ENCODE assay signal across 13 mouse cellular contexts in the genomic region with DNA sequence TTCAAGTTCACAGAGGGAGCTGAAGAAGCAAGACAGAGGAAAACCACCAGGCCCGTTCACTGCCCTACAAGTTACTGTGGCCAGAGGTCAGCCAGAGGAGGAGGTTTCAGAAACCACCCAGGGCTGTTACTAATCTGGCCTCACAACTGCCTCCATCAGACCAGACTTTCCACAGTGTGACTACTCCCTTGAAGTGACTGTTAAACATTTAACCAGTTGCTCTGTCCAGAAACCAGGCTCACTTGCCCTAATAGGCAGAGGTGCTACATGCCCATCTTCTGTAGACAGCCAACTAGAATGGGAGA. TPM values are rescaled to one million over a fixed set of nuclear protein-coding genes. Genes with fewer than 3 reads are reported as not detected.
DNase-seq lines count a peak whose midpoint lies in the region; ATAC-seq and TF ChIP-seq lines count a peak whose summit lies in the region.
"Had no signal": no experiment of that assay in that cellular context is flagged by ENCODE, and none has a peak within 500 bp of the region (broad histone marks: within the 10 kb centered on the region; RNA-seq: fewer than 3 reads in every experiment).

No protein-coding gene starts in this region.

- H3K9ac ChIP-seq in heart, embryonic 15.5 days: no peak overlapping the region
- no peak overlapping the region for H3K9ac ChIP-seq in kidney, embryonic 15.5 days
- H3K9ac ChIP-seq in stomach, postnatal 0 days (ENCODE audit: low read length): peak overlapping the region; percentile 19; the same call in 1 of the 2 replicates
- no peak overlapping the region for H3K9ac ChIP-seq in neural tube, embryonic 15.5 days (replicated peaks)
- H3K9ac ChIP-seq: embryonic facial prominence, embryonic 13.5 days; liver, embryonic 15.5 days; midbrain, embryonic 12.5 days had no signal

- no peaks in the 10 kb centered on the region for H3K36me3 ChIP-seq in heart, embryonic 15.5 days
- peaks cover 14% of the 10 kb centered on the region; the same call in 1 of the 2 replicates for H3K36me3 ChIP-seq in kidney, embryonic 15.5 days
- no peaks in the 10 kb centered on the region; the same call in 1 of the 2 replicates for H3K36me3 ChIP-seq in stomach, postnatal 0 days (ENCODE audit: control insufficient read depth, insufficient read depth, low read length)
- no peaks in the 10 kb centered on the region for H3K36me3 ChIP-seq in neural tube, embryonic 15.5 days
- H3K36me3 ChIP-seq: midbrain, embryonic 12.5 days had no signal

- H3K9me3 ChIP-seq in heart, embryonic 15.5 days (replicated peaks): no peaks in the 10 kb centered on the region
- H3K9me3 ChIP-seq in kidney, embryonic 15.5 days (replicated peaks): no peaks in the 10 kb centered on the region
- H3K9me3 ChIP-seq in stomach, postnatal 0 days (ENCODE audit: control insufficient read depth, low read length): no peaks in the 10 kb centered on the region
- H3K9me3 ChIP-seq in neural tube, embryonic 15.5 days (replicated peaks): no peaks in the 10 kb centered on the region
- H3K9me3 ChIP-seq: embryonic facial prominence, embryonic 13.5 days; liver, embryonic 15.5 days; midbrain, embryonic 12.5 days had no signal

- H3K4me1 ChIP-seq in heart, embryonic 15.5 days (replicated peaks): peaks cover 49% of the 10 kb centered on the region
- H3K4me1 ChIP-seq in kidney, embryonic 15.5 days: peaks cover 59% of the 10 kb centered on the region
- peaks cover 12% of the 10 kb centered on the region for H3K4me1 ChIP-seq in stomach, postnatal 0 days (replicated peaks; ENCODE audit: control insufficient read depth, insufficient read depth)
- peaks cover 42% of the 10 kb centered on the region for H3K4me1 ChIP-seq in neural tube, embryonic 15.5 days

- TF ChIP-seq CTCF in stomach, postnatal 0 days (IDR thresholded peaks at IDR 0.05; ENCODE audit: low read depth): no peak

- no peaks in the 10 kb centered on the region for H3K27me3 ChIP-seq in heart, embryonic 15.5 days
- no peaks in the 10 kb centered on the region for H3K27me3 ChIP-seq in kidney, embryonic 15.5 days
- no peaks in the 10 kb centered on the region for H3K27me3 ChIP-seq in stomach, postnatal 0 days (ENCODE audit: control insufficient read depth, insufficient read depth, low read length)
- H3K27me3 ChIP-seq in neural tube, embryonic 15.5 days (replicated peaks): no peaks in the 10 kb centered on the region
- H3K27me3 ChIP-seq: CH12.LX; embryonic facial prominence, embryonic 13.5 days; liver, embryonic 15.5 days; midbrain, embryonic 12.5 days had no signal

- H3K4me3 ChIP-seq in heart, embryonic 15.5 days: no peak overlapping the region
- no peak overlapping the region for H3K4me3 ChIP-seq in kidney, embryonic 15.5 days (replicated peaks)
- no peak overlapping the region for H3K4me3 ChIP-seq in stomach, postnatal 0 days (ENCODE audit: low read depth, low read length)
- no peak overlapping the region for H3K4me3 ChIP-seq in neural tube, embryonic 15.5 days (replicated peaks)
- H3K4me3 ChIP-seq: embryonic facial prominence, embryonic 13.5 days; liver, embryonic 15.5 days; midbrain, embryonic 12.5 days had no signal

- 70% methylated on average over 1 of the region's 1 CpGs for WGBS in heart, embryonic 15.5 days
- WGBS in kidney, embryonic 15.5 days: 50% methylated on average over 1 of the region's 1 CpGs
- 41% methylated on average over 1 of the region's 1 CpGs for WGBS in stomach, postnatal 0 days
- WGBS in neural tube, embryonic 15.5 days: 97% methylated on average over 1 of the region's 1 CpGs

- no peak for ATAC-seq in heart, embryonic 15.5 days (replicated peaks; ENCODE audit: insufficient number of reproducible peaks, insufficient read depth, low FRiP score, low read depth)
- ATAC-seq in kidney, embryonic 15.5 days (replicated peaks; ENCODE audit: low FRiP score): no peak
- ATAC-seq in stomach, postnatal 0 days (ENCODE audit: low FRiP score, low TSS enrichment): peak; percentile 64
- no peak for ATAC-seq in neural tube, embryonic 15.5 days (ENCODE audit: low FRiP score)
- ATAC-seq in megakaryocyte, adult 5-6 weeks (ENCODE audit: poor library complexity, severe bottlenecking): no peak

- no peak for DNase-seq in heart, postnatal 25 days (ENCODE audit: low spot score)
- peak; percentile 57 for DNase-seq in urinary bladder, postnatal 14 days (ENCODE audit: low spot score)
- DNase-seq in urinary bladder, postnatal 25 days (ENCODE audit: low spot score): no peak
- DNase-seq in stomach, postnatal 0 days (ENCODE audit: low spot score): no peak
- DNase-seq: cerebellum, adult 9-10 months had no signal

- H3K27ac ChIP-seq in heart, embryonic 15.5 days: peak overlapping the region; percentile 8; the same call in 1 of the 2 replicates
- peak overlapping the region; percentile 19 for H3K27ac ChIP-seq in kidney, embryonic 15.5 days
- peak overlapping the region; percentile 74 for H3K27ac ChIP-seq in stomach, postnatal 0 days (replicated peaks)
- no peak overlapping the region for H3K27ac ChIP-seq in neural tube, embryonic 15.5 days (replicated peaks)
- H3K27ac ChIP-seq: embryonic facial prominence, embryonic 13.5 days; liver, embryonic 15.5 days; midbrain, embryonic 12.5 days had no signal

- peak; percentile 11 for TF ChIP-seq EP300 in stomach, postnatal 0 days (optimal IDR thresholded peaks at IDR 0.05)

- intact Hi-C loops in heart, postnatal 25 days (cut with DNase I): no loop called here

- no peak overlapping the region for H3K4me2 ChIP-seq in heart, embryonic 15.5 days
- H3K4me2 ChIP-seq in kidney, embryonic 15.5 days: no peak overlapping the region
- H3K4me2 ChIP-seq in stomach, postnatal 0 days (replicated peaks; ENCODE audit: low read depth): no peak overlapping the region
- no peak overlapping the region for H3K4me2 ChIP-seq in neural tube, embryonic 15.5 days
- H3K4me2 ChIP-seq: embryonic facial prominence, embryonic 13.5 days; liver, embryonic 15.5 days; midbrain, embryonic 12.5 days had no signal

RNA-seq across cellular contexts. Expression of a gene that starts 35.3 kb away (rescaled TPM):
- 13.1 and 16.9 TPM in 2 replicates for polyA plus RNA-seq in heart, embryonic 15.5 days (2015; fragmentation: Nextera tagmentation; extraction: Ambion mirVana)
- total RNA-seq in heart, postnatal 25 days (2021): 1 to 10 TPM; 6.9 to 7.5 TPM
- 15.9 and 16.0 TPM in 2 replicates for polyA plus RNA-seq in kidney, embryonic 15.5 days (2015; fragmentation: Nextera tagmentation; extraction: Ambion mirVana)
- polyA plus RNA-seq in stomach, postnatal 0 days (2015; fragmentation: Nextera tagmentation; extraction: Ambion mirVana): 2.2 and 2.4 TPM in 2 replicates
- polyA plus RNA-seq in neural tube, embryonic 15.5 days (2015; fragmentation: Nextera tagmentation; extraction: Ambion mirVana): 14.8 and 15.3 TPM in 2 replicates
- total RNA-seq in megakaryocyte, adult 5-6 weeks (2015): 0.45 TPM in 1 of 2 replicates, not detected in the other
- total RNA-seq in megakaryocyte, adult 5-6 weeks (2017): 0.08 and 1.9 TPM in 2 replicates

RNA-seq across cellular contexts. Expression of a gene that starts 39.2 kb away (rescaled TPM):
- polyA plus RNA-seq in heart, embryonic 15.5 days (2015; fragmentation: Nextera tagmentation; extraction: Ambion mirVana): 26.4 and 38.1 TPM in 2 replicates
- 10 to 100 TPM; 49.4 to 55.3 TPM for total RNA-seq in heart, postnatal 25 days (2021)
- polyA plus RNA-seq in kidney, embryonic 15.5 days (2015; fragmentation: Nextera tagmentation; extraction: Ambion mirVana): 39.8 and 45.1 TPM in 2 replicates
- polyA plus RNA-seq in stomach, postnatal 0 days (2015; fragmentation: Nextera tagmentation; extraction: Ambion mirVana): 44.7 and 56.0 TPM in 2 replicates
- 47.4 and 51.9 TPM in 2 replicates for polyA plus RNA-seq in neural tube, embryonic 15.5 days (2015; fragmentation: Nextera tagmentation; extraction: Ambion mirVana)
- 75.6 and 81.8 TPM in 2 replicates for total RNA-seq in megakaryocyte, adult 5-6 weeks (2015)
- total RNA-seq in megakaryocyte, adult 5-6 weeks (2017): 25.9 and 27.6 TPM in 2 replicates
